Mouse (Mus musculus): ENCODE measurements around the gene Foxf1.
A peak's percentile ranks its signal among the peaks of the same experiment; 100 is the strongest.

The Foxf1 gene

DNA sequence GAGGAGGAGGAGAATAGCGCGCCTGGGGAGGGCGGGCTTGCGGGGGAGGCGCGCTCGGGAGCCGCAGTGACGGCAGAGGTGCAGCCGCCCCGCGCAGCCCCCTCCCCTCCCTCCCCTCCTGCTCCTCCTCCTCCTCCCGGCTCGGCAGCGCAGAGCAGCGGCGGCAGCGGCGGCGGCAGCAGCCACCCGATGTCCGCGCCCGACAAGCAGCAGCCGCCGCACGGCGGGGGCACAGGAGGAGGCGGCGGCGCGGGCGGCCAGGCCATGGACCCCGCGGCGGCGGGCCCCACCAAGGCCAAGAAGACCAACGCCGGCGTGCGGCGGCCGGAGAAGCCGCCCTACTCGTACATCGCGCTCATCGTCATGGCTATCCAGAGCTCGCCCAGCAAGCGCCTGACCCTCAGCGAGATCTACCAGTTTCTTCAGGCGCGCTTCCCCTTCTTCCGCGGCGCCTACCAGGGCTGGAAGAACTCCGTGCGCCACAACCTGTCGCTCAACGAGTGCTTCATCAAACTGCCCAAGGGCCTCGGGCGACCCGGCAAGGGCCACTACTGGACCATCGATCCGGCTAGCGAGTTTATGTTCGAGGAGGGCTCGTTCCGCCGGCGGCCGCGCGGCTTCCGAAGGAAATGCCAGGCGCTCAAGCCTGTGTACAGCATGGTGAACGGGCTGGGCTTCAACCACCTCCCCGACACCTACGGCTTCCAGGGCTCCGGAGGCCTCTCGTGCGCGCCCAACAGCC lies at the start of gene Foxf1:
TSS of gene Foxf1 (plus strand) at position 177 of the 742 bp plus-strand sequence.
- no peak for DNase-seq (ENCODE audit: low spot score in 2 of 2)

DNA sequence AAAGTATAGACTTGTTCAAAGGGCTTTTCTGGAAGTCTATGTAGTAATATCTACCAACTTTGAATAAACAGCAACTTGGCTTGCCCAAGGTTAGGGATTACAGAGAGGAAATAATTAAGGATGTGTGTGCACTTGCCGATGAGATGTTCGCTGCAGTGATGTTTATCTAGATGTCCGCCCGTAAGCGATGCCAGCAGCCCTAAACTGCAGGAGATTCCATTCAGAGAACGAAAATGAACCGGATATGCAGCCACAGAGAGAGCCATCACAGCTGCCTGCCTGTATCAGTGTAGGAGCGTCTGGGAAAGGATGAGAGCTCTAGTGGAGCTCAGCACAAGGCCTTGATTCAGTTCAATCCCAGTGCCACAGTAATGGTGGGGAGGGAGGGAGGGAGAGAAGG lies 48.6 kb upstream of the Foxf1 start:
- DNase-seq (ENCODE audit: low spot score in 2 of 2) = no peak

- no peak for DNase-seq (ENCODE audit: low spot score in 2 of 2)
Observed at GRCm38 (mm10) chr8:121043719-121044440, 40.3 kb upstream of the Foxf1 start.

DNA sequence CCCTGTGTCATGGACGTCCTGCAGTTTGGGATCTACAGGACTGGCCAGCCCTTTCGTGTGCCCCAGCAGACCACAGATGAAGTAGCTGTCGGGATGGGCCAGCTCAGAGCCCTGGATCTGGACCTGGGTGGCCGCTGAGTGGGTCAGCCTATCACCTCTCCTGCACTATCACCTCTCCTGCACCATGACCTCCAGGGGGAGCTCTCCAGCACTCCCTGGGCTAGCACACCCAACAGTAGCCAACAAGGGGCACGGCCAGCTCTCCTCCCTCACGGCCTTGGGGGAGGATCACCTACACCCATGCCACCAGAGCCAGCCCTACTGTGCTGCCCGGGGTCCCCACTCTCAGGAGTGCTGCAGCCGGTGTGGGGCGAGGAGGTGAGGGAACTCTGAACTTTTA lies 36.7 kb upstream of the Foxf1 start:
- DNase-seq (ENCODE audit: low spot score in 2 of 2) = no peak

GRCm38 (mm10) chr8:121058081-121058480 lies 26.1 kb upstream of the Foxf1 start:
- DNase-seq (ENCODE audit: low spot score in 2 of 2) = no peak

DNA sequence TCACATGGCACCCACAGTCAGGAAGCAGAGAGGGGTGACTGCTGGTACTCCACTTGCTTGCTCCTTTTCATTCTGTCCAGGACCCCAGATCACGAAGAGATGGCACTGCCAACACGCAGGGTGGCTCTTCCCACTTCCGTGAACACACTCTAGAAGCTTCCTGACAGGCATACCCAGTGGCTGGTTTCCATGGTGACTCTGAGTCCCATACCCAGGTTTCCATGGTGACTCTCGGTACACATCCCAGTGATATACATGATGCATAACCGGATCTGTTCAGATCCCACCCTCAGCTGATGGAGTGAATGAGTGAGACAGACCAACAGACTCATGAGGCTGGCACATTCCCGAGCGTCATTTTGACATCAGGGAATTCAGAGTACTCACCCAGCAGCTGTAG lies 25.1 kb upstream of the Foxf1 start:
- DNase-seq (ENCODE audit: low spot score in 2 of 2) = peak in 1 of 2 experiments; percentile 31

DNA sequence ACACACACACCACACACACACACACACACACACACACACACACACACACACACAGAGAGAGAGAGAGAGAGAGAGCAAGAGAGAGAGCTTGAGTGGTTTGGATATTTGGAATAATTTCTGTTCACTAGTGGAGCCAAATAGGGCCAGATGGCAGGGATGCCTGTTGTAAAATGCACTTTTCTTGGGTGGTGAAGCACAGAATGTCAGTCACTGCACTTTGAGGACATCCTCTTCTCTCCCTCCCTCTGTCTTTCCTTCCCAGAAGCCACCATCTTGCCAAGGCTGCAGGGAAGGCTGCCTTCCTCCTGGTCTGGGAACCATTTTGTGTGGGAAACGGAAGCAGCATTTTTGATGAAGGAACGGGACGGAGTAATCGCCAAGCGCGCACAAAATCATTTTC lies 21.7 kb upstream of the Foxf1 start:
- no peak for DNase-seq (ENCODE audit: low spot score in 2 of 2)

- no peak for DNase-seq (ENCODE audit: low spot score in 2 of 2)
Observed at GRCm38 (mm10) chr8:121063649-121064048, 20.5 kb upstream of the Foxf1 start.

- DNase-seq (ENCODE audit: low spot score in 2 of 2) = no peak
Observed at GRCm38 (mm10) chr8:121071454-121071853, 12.7 kb upstream of the Foxf1 start.

GRCm38 (mm10) chr8:121072406-121073130 lies 11.6 kb upstream of the Foxf1 start:
- no peak for DNase-seq (ENCODE audit: low spot score in 2 of 2)

DNA sequence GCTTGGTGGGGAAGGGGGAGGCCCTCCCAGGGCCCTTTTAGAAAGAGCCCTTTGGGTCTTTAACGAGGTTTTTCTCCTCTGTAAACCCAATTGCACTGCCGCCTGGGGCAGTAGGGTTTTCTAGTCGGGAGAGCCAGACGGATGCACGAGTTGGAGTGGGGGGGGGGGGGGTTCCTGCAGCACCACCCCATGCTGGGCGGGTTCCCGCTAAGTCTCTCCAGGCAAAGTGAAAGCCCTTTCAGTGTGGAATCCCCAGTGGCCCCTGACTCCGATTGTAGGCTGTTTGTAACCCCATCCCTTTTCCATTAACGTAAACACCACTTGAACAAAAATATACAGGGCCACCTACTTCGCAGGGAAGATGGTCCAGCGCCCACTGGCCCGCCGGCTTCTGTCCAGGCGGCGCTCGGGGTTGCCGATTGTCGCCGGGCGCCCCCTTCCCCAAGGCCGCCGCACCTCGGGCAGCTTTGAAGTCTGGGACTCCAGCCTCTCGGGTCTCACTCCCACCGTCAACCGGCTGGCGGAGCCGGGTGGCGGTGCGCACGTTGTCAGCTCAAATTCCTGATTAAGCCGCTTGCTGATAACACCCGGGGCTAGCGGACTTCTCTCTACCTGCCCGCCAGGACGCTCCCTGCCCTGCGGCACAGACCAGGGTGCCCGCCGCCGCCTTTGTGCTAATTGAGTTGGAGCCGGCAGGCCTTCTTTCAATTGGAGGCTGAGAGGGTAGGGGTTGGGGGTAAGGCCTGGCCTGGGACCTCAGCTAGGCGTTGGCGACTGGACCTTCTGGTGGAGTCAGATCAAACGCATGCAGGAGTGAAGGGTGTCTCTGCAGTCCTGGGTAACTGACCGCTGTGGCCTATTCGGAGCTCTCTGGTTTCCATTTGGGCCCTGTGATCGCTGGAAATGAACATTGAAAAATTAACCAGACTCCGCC lies 10.7 kb upstream of the Foxf1 start:
- no peak for DNase-seq (ENCODE audit: low spot score in 2 of 2)

- DNase-seq (ENCODE audit: low spot score in 2 of 2) = no peak
Observed at GRCm38 (mm10) chr8:121074108-121074847, 9.9 kb upstream of the Foxf1 start.

DNA sequence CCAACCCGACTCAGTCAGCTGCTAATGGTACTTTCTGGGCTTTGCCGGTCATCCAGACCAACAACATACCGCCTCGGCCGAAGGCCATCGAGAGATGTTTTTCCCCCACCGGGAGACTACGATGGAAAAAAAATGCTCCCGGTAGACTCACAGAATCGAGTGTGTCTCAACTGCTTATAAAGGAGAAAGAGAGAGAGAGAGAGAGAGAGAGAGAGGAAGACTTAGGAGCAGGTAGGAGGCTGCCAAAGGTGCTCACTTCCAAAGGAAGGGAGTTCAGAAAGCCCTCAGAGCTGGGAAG lies 9.4 kb upstream of the Foxf1 start:
- no peak for DNase-seq (ENCODE audit: low spot score in 2 of 2)

DNA sequence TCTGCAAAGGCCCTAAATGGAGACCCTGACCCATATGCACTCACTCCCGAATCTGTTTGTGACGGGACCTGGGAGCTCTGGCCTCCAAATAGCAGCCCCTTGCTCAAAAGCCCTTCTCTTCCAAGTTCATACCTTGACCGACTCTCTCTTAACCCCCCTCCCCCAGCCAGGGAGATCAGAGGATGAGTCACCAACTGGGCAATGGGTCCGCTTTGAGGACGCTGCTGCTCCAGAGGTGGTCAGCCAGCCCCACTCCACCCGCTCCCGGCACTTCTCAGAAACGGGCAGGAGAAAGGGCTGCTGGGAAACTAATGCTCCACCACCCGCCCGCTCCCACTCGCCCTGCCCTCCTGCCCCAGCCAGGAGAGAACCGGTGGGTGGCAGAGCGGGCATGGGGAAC lies 8.2 kb upstream of the Foxf1 start:
- DNase-seq (ENCODE audit: low spot score in 2 of 2) = no peak

DNA sequence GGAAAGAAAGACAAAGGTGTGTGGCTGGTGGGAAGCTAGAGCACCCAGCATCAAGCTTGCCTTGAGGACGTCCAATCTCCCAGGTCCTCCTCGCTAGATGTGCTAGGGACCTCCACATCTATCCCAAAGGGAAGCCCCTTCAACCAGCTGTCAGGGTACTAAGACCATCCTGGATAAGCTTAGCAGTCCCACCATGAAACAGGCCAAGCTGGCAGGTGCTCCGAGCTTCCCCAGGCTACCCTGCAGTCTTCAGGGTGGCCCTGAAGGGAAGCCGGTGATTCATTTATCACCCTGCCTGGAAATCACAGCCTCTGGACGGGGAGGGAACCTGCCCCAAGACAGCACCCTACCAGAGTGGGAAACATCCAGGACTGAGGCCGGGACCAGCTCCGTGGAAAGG lies 7.6 kb upstream of the Foxf1 start:
- no peak for DNase-seq (ENCODE audit: low spot score in 2 of 2)

- no peak for DNase-seq (ENCODE audit: low spot score in 2 of 2)
Observed at GRCm38 (mm10) chr8:121078721-121079120, 5.5 kb upstream of the Foxf1 start.

DNA sequence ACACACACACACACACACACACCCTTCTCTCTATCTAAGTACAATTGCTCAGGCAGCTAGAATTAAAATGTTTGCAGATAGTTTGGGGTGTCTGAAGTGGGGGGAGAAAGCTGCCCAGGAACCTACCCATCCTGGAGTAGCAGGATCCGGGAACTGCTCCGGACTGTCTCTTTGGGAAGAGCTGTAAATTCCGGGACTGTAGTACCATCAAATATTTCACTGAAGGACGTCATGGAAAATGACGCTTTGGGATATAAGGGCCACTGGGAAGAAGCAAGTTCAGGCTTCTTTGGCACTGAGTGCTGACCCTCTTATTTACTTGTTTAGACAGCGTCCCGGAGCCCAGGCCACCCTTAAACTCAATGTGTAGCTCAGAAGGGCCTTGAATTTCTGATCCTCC lies 5.0 kb upstream of the Foxf1 start:
- DNase-seq (ENCODE audit: low spot score in 2 of 2) = no peak

GRCm38 (mm10) chr8:121079944-121080343 lies 4.2 kb upstream of the Foxf1 start:
- DNase-seq (ENCODE audit: low spot score in 2 of 2) = no peak

GRCm38 (mm10) chr8:121080361-121081090 lies 3.7 kb upstream of the Foxf1 start:
- DNase-seq (ENCODE audit: low spot score in 2 of 2) = no peak

- no peak for DNase-seq (ENCODE audit: low spot score in 2 of 2)
Observed at GRCm38 (mm10) chr8:121081398-121081797, 2.8 kb upstream of the Foxf1 start.

All from frontal cortex, postnatal 36 days (tissue).